Mouse (Mus musculus) CH12.LX (cell line): ENCODE measurements around the gene Arnt. TPM values are rescaled to one million over a fixed set of nuclear protein-coding genes. Genes with fewer than 3 reads are reported as not detected.

Experiments used
- DNase-seq: peaks from one replicate; pipeline ENCODE4 v3.0.0-alpha.2; 2013; ENCODE audit errors: extremely low read depth
- H3K27ac ChIP-seq: 2 replicates; pipeline ENCODE4 v1.5.1; 2012; ENCODE audit warnings: low read depth, mild to moderate bottlenecking, control low read depth, moderate library complexity; ENCODE audit not compliant: insufficient read depth
- H3K27me3 ChIP-seq: replicated peaks from 2 replicates; pipeline ENCODE3; 2012; ENCODE audit warnings: inconsistent platforms
- H3K36me3 ChIP-seq, 2 experiments: replicated peaks in 1 of 2; 2 replicates each; pipeline versions ENCODE3 to v1.6.1; 2012; ENCODE audit warnings: inconsistent platforms in 1 of 2, low read length in 1 of 2, mild to moderate bottlenecking in 1 of 2, mixed read lengths in 1 of 2, moderate library complexity in 1 of 2; ENCODE audit not compliant: control insufficient read depth in 1 of 2, insufficient read depth in 1 of 2
- H3K4me1 ChIP-seq, 2 experiments: 2 replicates each; pipeline ENCODE4 v1.6.1; 2012; ENCODE audit warnings: inconsistent platforms in 1 of 2, moderate library complexity in 1 of 2; ENCODE audit not compliant: insufficient read depth in 2 of 2, control insufficient read depth in 1 of 2
- H3K4me2 ChIP-seq: 2 replicates; pipeline ENCODE4 v1.6.1; 2012; ENCODE audit warnings: low read depth, mild to moderate bottlenecking, control low read depth; ENCODE audit not compliant: poor library complexity, insufficient read depth, severe bottlenecking
- H3K4me3 ChIP-seq, 3 experiments: fragments of 150-350 bp in 1 of 3; sonication (generic) in 1 of 3; replicated peaks in 1 of 3; 2 replicates each; pipeline versions ENCODE3 to v1.5.1; 2011 to 2012; ENCODE audit warnings: low read depth in 2 of 3, low read length in 2 of 3, mild to moderate bottlenecking in 2 of 3, moderate library complexity in 2 of 3, control low read depth in 1 of 3, improper control_type of control experiment in 1 of 3, inconsistent platforms in 1 of 3, mixed read lengths in 1 of 3; ENCODE audit not compliant: poor library complexity in 1 of 3
- H3K79me2 ChIP-seq: replicated peaks from 2 replicates; pipeline ENCODE4 v1.6.1; 2012; ENCODE audit warnings: mild to moderate bottlenecking, moderate library complexity; ENCODE audit not compliant: control insufficient read depth, poor library complexity, insufficient read depth, severe bottlenecking; ENCODE audit errors: extremely low read depth
- H3K9ac ChIP-seq: 2 replicates; pipeline ENCODE4 v1.6.1; 2012; ENCODE audit warnings: low read depth, mild to moderate bottlenecking, control low read depth, moderate library complexity; ENCODE audit not compliant: insufficient read depth
- H3K9me3 ChIP-seq: replicated peaks from 2 replicates; pipeline ENCODE3; 2012; ENCODE audit warnings: low read length, inconsistent platforms, mixed read lengths
- CHD1 ChIP-seq: IDR thresholded peaks from 2 replicates; pipeline ENCODE4 v1.6.1; 2012; ENCODE audit warnings: low read depth, low read length, improper control_type of control experiment, inconsistent platforms
- CHD2 ChIP-seq: IDR thresholded peaks from 2 replicates; pipeline ENCODE4 v1.6.1; 2011; ENCODE audit warnings: low read length, improper control_type of control experiment
- E2F4 ChIP-seq: IDR thresholded peaks from 2 replicates; pipeline ENCODE4 v1.6.1; 2011; ENCODE audit warnings: low read depth, low read length, improper control_type of control experiment; ENCODE audit not compliant: insufficient replicate concordance
- JUN ChIP-seq: IDR thresholded peaks from 2 replicates; pipeline ENCODE4 v1.6.1; 2011; ENCODE audit warnings: low read depth, mild to moderate bottlenecking, low read length, improper control_type of control experiment, moderate library complexity; ENCODE audit not compliant: insufficient read depth
- MAFK ChIP-seq: IDR thresholded peaks from 2 replicates; pipeline ENCODE4 v1.6.1; 2011; ENCODE audit warnings: low read length, improper control_type of control experiment; ENCODE audit not compliant: insufficient replicate concordance
- MAX ChIP-seq: IDR thresholded peaks from 2 replicates; pipeline ENCODE4 v1.6.1; 2011; ENCODE audit warnings: low read length, improper control_type of control experiment
- MAZ ChIP-seq: IDR thresholded peaks from 2 replicates; pipeline ENCODE4 v1.6.1; 2012; ENCODE audit warnings: low read depth, mild to moderate bottlenecking, inconsistent platforms, low read length, improper control_type of control experiment, moderate library complexity
- MYC ChIP-seq: IDR thresholded peaks from 2 replicates; pipeline ENCODE4 v1.6.1; 2011; ENCODE audit warnings: low read depth, mild to moderate bottlenecking, improper control_type of control experiment, low read length
- NRF1 ChIP-seq: IDR thresholded peaks from 2 replicates; pipeline ENCODE4 v1.6.1; 2014; ENCODE audit warnings: low read depth, mild to moderate bottlenecking, inconsistent platforms, low read length, improper control_type of control experiment, moderate library complexity
- PAX5 ChIP-seq: IDR thresholded peaks from 2 replicates; pipeline ENCODE4 v1.6.1; 2012; ENCODE audit warnings: low read length, inconsistent platforms, mixed read lengths
- POLR2A ChIP-seq: IDR thresholded peaks from 2 replicates; pipeline ENCODE4 v1.6.1; 2011; ENCODE audit warnings: low read depth, mild to moderate bottlenecking, improper control_type of control experiment, low read length
- POLR2AphosphoS2 ChIP-seq: IDR thresholded peaks from 2 replicates; pipeline ENCODE4 v1.6.1; 2011; ENCODE audit warnings: low read depth, low read length, improper control_type of control experiment
- RAD21 ChIP-seq: IDR thresholded peaks from 2 replicates; pipeline ENCODE4 v1.6.1; 2011; ENCODE audit warnings: low read depth, mild to moderate bottlenecking, low read length, improper control_type of control experiment, moderate library complexity
- RCOR1 ChIP-seq: conservative IDR thresholded peaks from 2 replicates; pipeline ENCODE4 v1.6.1; 2012; ENCODE audit warnings: low read depth, mild to moderate bottlenecking, inconsistent platforms, low read length, improper control_type of control experiment
- SMC3 ChIP-seq: IDR thresholded peaks from 2 replicates; pipeline ENCODE4 v1.6.1; 2011; ENCODE audit warnings: low read depth, low read length, improper control_type of control experiment
- TBP ChIP-seq: conservative IDR thresholded peaks from 2 replicates; pipeline ENCODE4 v1.6.1; 2011; ENCODE audit warnings: low read depth, low read length, improper control_type of control experiment
- TCF12 ChIP-seq: IDR thresholded peaks from 2 replicates; pipeline ENCODE4 v1.6.1; 2014; ENCODE audit warnings: low read depth, mild to moderate bottlenecking, inconsistent platforms, low read length, improper control_type of control experiment
- UBTF ChIP-seq: IDR thresholded peaks from 2 replicates; pipeline ENCODE4 v1.6.1; 2012; ENCODE audit warnings: low read depth, mild to moderate bottlenecking, inconsistent platforms, low read length, improper control_type of control experiment, moderate library complexity
- USF1 ChIP-seq: IDR thresholded peaks from 2 replicates; pipeline ENCODE4 v1.6.1; 2014; ENCODE audit warnings: low read depth, mild to moderate bottlenecking, inconsistent platforms, low read length, improper control_type of control experiment
- USF2 ChIP-seq: conservative IDR thresholded peaks from 2 replicates; pipeline ENCODE4 v1.6.1; 2011; ENCODE audit warnings: low read depth, low read length, improper control_type of control experiment
- ZKSCAN1 ChIP-seq: IDR thresholded peaks from 2 replicates; pipeline ENCODE4 v1.6.1; 2012; ENCODE audit warnings: low read depth, inconsistent platforms, low read length, improper control_type of control experiment, borderline replicate concordance
- ZMIZ1 ChIP-seq: IDR thresholded peaks from 2 replicates; pipeline ENCODE4 v1.6.1; 2012; ENCODE audit warnings: low read depth, mild to moderate bottlenecking, inconsistent platforms, low read length, improper control_type of control experiment
- dilution Hi-C: fragments of 300-500 bp; cut with MboI; formaldehyde crosslinking; loops from 2 replicates; pipeline ENCODE4 v1.14.3; 2020; ENCODE audit warnings: low sequenced_read_pairs; ENCODE audit not compliant: extremely low pct_unique_long_range_greater_than_20kb, extremely low pct_ligation_motif_present
- in situ Hi-C: fragments of 300-500 bp; cut with MboI; formaldehyde crosslinking; loops from 3 replicates; pipeline ENCODE4 v1.14.3; 2019; ENCODE audit warnings: low sequenced_read_pairs, low pct_ligation_motif_present, low pct_unique_long_range_greater_than_20kb, mixed read lengths
- polyA plus RNA-seq: library from polyadenylated mRNA; unstranded; fragments of >175 nt; gene quantifications from 2 replicates; pipeline ENCODE4 v1.2.1, GENCODE M21; 2012; ENCODE audit warnings: low read depth; ENCODE audit not compliant: insufficient read length
- total RNA-seq, 2 experiments: library from RNA; depleted of rRNA; stranded (reverse); fragments of 300-350 nt in 1 of 2; fragments of >200 nt in 1 of 2; gene quantifications; 2 replicates each; pipeline ENCODE4 v1.2.3; 2012 to 2014

Gene Arnt
- total and polyA plus RNA-seq, 3 experiments: 12.4 to 27.7 (median 13.2) TPM

DNA sequence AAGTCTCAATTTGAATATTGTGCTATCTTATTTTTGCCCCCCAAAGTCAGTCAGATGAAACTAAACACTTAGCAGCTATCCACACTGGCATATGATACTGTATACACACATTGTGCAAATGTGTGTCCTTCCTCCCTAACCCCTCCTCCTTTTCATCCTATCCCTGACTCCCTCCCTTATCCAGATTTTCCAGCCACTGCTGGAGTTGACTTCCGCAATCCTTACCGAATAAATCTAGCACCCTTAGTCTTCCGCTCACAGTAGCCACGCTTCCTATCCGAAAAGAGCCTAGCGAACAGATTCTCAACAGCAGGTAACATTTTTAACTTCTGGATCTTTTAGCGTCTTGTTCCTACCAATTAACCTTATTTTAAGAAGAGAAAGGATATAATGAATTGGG lies 64.8 kb downstream of the Arnt start, which contains the start of gene Ctsk:
Gene Ctsk (plus strand): TSS at position 233 of the 400 bp plus-strand sequence.
- Histone ChIP-seq H3K79me2 (no peaks in the 10 kb centered on the region), H3K9me3 (no peaks in the 10 kb centered on the region), H3K36me3 (peaks cover 12 to 31% of the 10 kb centered on the region in 2 experiments), H3K4me2 (no peak within 1 kb of the TSS), H3K27ac (no peak within 1 kb of the TSS), H3K4me1 (no peaks in the 10 kb centered on the region), H3K27me3 (no peaks in the 10 kb centered on the region), H3K4me3 (no peak within 1 kb of the TSS), H3K9ac (no peak within 1 kb of the TSS)
- dilution Hi-C loops (no loop called here), in situ Hi-C loops (no loop called here)
- no peak for TF ChIP-seq MAZ
- no peak for TF ChIP-seq MYC
- TF ChIP-seq CHD1: no peak
- no peak for TF ChIP-seq NRF1
- no peak for TF ChIP-seq TBP
- TF ChIP-seq PAX5: no peak
- no peak for TF ChIP-seq RAD21
- no peak for TF ChIP-seq SMC3
- no peak for TF ChIP-seq ZMIZ1
- TF ChIP-seq USF1: no peak
- TF ChIP-seq MAFK: no peak
- no peak for TF ChIP-seq CHD2
- no peak for TF ChIP-seq POLR2AphosphoS2
- no peak for TF ChIP-seq MAX
- TF ChIP-seq TCF12: no peak
- no peak for TF ChIP-seq RCOR1
- no peak for TF ChIP-seq USF2
- no peak for TF ChIP-seq E2F4
- no peak for DNase-seq

DNA sequence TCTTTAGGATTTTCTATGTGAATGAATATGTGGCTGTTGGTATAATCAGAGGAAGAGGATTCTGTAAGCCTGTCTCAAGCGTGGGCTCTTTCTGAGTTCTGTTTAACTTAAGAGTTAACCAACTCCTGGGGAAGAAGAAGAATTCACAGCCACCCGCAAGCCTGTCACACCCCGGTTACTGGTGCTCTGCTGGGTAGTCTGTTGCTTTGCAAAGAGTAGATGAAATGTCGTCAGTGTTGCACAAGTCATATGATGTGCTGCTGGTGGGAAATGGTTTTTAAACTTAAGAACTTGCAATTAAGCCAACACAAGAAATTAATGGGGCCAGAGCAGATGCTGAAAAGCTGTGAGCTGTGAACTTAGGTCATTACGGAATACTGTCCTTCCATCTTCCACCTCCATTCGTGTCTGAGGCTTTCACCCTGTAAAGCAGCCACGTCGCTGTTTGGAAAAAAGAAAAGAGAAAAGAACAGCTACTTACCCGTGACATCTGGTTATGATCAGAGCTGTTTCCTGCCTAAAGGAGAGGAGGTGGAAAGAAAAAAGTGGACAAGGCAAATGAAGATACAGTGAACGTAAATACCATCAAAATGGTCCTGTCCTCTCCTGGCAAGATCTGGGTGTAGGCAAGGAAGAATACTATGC lies 65.4 kb downstream of the Arnt start:
- Histone ChIP-seq H3K79me2 (no peaks in the 10 kb centered on the region), H3K36me3 (peaks cover 7 to 25% of the 10 kb centered on the region in 2 experiments), H3K4me1 (no peaks in the 10 kb centered on the region), H3K27me3 (no peaks in the 10 kb centered on the region), H3K9ac (no peak overlapping the region), H3K27ac (no peak overlapping the region), H3K4me3 (no peak overlapping the region), H3K9me3 (no peaks in the 10 kb centered on the region), H3K4me2 (no peak overlapping the region)
- in situ Hi-C loops (loop anchor here (25.0 kb wide), 1 partner anchor 263 kb away; the partner anchor contains the start of gene Tars2), dilution Hi-C loops (no loop called here)
- no peak for DNase-seq
- TF ChIP-seq SMC3: no peak
- TF ChIP-seq JUN: no peak
- no peak for TF ChIP-seq UBTF
- TF ChIP-seq POLR2A: no peak
- TF ChIP-seq ZKSCAN1: no peak
